Mouse (Mus musculus) mesoderm, embryonic 11.5 days (tissue): ENCODE data around the gene Cbx1.

Experiments used
- DNase-seq: peaks from one replicate; pipeline ENCODE4 v3.0.0-alpha.2; 2012; ENCODE audit warnings: low read depth, low spot score

The Cbx1 gene

DNA sequence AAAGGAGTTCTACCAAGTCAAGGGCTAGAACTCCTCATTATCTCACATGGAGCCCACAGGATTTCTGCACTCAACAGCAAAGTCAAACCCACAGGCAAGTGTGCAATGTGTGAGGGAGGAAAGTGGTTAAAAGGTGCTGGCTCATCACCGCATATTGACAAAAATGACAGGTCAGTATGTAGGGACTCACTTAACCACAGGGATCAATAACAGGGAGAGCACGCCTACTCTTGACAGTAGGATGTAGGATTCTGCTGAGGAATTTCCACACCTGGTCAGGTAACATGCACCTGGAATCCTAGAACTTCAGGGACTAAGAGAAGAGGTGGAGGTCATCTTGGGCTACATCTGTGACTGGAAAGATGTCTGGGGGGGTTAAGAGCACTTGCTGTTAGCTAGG, 27.0 kb downstream of the Cbx1 start:
- no peak for DNase-seq

DNA sequence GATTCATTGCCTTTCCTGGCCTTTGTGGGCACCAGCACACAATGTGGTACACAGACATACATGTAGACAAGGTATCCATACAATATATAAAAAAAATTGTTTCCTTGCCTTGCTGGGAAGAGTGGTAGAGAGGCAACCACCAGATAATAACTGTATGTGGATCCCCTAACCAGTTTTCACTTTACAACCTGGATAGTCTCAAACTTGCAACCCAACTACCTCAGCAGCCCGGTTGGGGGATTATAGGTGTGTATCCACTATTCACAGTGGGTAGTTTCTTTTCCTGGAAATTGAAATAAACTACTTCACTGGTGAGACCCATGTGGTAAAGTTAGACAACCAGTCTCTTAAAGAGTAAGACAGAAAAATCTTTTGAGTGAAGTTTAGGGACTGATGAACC, 27.6 kb downstream of the Cbx1 start:
- DNase-seq = no peak

DNA sequence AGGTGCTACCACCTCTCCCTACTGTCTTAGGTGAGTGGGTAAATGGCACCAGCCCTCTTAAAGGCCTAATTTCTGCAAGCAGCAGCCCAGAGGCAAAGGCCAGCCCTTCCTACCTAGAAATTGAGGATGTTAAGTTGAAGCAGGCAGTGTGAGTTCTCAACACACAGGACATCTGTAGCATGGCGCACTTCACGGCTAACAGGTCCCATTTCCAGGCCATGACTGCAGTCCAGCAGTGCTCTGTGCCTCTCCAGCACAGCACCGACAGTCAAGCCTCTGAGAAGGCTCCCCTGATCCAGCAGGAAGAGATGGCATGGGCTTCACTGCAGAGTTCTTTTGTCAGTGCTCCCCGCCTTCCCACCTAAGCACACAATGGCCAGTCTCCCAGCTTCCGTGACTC, 28.1 kb downstream of the Cbx1 start:
- no peak for DNase-seq

DNA sequence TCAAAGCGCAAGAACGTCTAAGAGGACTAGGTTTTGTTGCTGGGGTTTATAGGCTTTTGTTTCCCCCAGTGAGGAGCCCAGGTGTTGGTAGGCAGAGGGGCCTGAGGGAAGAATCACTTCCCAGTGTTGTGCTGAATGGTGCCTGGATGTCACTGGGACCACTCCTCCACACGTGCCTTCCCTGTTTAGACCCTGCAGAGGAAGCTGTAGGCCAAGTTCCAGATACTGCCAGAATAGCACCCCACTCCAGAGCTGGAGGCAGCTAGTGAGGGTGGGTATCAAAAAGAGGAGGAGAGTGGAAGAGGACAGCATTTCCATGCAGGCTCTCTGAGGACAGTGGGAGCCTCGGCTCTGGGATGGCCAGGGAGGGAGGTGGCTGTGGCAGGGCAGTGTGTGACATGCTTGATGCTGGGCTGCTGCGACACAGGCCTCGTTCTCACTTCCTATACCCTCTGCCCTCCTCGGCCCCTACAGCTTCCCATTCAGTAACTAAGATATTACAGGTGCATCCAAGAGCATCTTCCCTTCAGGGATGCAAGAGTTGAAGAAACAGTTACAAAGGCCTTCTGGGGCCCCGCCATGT, 29.3 kb downstream of the Cbx1 start:
- DNase-seq = no peak

- no peak for DNase-seq
Observed at GRCm38 (mm10) chr11:96821956-96822355, 33.0 kb downstream of the Cbx1 start.

DNA sequence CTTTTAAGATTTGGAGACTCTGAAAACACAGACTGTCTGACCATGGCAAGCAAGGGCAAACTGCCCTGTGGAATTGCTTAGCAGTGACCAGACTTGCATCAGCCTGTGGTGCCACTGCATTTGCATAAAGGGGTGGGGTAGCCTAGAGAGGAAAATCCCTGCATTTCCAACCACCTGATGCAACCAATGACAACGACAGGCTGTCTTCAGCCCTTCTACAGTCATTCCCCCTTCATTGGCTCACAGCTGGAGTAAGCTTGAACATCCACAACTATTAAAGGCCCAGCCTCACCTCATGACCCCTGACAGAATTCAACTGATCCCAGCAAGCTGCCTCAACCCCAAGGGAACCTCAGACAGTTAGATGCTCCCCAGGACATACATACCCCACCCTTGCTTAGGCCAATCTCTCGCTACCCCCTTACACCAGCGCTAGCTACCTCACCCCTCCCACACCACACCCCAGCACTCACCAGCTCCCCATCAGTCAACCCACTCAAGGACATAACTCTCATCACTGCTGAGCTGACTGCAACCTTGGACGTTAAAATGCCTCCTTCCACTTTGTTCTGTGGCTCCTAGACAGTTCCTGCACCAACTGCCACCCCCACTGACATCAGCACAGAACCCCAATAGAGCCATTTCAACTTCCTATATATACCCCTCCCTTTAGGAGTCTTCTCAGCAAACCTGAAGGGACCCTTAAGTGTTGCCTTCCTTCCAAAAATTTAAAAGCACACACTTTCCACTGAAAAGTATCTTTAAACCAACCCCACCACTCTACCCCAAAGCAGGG, 33.9 kb downstream of the Cbx1 start:
- DNase-seq = no peak

- no peak for DNase-seq
Observed at GRCm38 (mm10) chr11:96823471-96823837, 34.5 kb downstream of the Cbx1 start.

DNA sequence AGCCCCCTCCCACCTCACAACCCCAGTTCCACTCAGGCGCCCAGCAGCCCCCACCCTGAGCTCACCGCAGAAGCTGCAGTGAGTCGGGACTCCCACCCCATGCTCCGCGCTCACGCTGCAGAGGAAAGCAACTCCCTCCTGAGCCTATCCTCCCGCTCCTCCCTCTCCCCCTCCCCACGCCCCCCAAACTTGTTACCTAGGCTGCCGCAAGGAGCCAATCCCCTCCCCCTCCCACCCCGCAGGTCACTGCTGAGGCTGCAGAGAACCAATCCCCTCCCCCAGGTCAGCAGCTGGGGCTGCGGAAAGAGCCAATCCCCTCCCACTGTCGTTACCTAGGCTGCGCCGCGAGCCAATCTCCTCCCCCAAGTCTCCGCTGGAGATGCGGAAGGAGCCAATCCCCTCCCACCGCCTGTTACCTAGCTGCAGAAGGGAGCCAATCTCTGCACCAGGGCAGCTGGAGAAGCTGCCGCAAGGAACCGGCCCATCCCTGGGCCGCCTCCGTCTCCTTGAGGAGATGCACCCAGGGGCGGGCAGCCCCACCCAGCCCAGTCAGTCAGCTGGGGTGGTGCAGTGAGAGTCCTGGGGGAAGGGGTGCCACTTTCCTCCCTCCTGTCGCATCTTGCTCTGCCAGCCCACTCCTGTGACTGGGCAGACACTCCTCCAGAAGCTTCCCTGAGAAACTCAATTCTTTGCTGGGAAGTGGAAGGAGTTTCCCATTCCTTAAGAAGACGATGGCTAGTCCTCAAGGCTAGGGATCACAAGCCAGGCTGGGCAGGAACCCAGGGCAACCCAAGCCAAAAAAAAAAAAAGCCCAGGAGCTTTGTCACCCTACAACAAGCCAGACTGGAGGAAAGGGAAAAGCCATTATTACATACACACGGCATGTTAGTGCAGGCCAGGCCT, 35.2 kb downstream of the Cbx1 start:
- DNase-seq = peak; percentile 98

- DNase-seq = no peak
Observed at GRCm38 (mm10) chr11:96824783-96825495, 36.0 kb downstream of the Cbx1 start.

- DNase-seq = no peak
Observed at GRCm38 (mm10) chr11:96826481-96826880, 37.6 kb downstream of the Cbx1 start.

GRCm38 (mm10) chr11:96827062-96827581, 38.2 kb downstream of the Cbx1 start:
- no peak for DNase-seq

DNA sequence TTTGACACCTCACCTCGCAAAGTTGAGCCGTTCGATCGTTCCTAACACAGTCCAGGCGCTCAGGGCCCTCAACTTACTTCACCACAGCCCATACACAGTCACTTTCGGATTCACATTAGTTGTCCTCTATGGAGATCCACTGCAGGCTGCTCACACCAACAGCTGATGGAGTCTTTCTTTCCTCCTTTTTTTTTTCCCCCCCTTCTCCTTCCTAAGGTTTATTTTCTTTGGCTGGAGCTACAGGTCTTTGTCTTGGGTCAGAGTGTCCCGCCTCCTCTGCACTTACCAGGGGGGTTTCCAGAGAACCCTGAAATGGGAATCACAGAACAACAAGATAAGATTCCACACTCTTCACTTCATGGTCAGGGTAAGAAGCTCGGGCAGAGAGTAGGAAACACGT, 39.0 kb downstream of the Cbx1 start:
- no peak for DNase-seq

- no peak for DNase-seq
Observed at GRCm38 (mm10) chr11:96828881-96829280, 40.0 kb downstream of the Cbx1 start.

DNA sequence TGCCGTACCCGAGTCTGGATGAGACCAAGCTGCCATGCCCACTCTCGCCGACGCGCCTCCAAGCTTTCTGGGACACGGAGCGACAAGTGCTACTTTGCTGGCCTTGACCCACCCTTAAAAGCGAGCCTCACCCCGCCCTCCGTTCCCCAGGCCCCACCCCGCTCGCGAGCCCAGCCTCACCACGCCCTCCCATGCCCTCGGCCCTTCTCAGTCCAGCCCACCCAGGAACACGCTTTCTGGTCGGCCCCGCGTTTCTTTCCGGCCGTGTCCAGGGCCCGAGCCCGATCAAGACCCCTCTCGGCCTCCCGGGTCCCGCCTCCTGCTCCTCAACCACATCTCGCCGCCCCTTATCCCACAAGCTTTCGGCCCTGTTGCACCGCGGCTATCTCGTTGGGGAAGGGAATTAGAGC, 40.5 kb downstream of the Cbx1 start:
- DNase-seq = peak; percentile 77

DNA sequence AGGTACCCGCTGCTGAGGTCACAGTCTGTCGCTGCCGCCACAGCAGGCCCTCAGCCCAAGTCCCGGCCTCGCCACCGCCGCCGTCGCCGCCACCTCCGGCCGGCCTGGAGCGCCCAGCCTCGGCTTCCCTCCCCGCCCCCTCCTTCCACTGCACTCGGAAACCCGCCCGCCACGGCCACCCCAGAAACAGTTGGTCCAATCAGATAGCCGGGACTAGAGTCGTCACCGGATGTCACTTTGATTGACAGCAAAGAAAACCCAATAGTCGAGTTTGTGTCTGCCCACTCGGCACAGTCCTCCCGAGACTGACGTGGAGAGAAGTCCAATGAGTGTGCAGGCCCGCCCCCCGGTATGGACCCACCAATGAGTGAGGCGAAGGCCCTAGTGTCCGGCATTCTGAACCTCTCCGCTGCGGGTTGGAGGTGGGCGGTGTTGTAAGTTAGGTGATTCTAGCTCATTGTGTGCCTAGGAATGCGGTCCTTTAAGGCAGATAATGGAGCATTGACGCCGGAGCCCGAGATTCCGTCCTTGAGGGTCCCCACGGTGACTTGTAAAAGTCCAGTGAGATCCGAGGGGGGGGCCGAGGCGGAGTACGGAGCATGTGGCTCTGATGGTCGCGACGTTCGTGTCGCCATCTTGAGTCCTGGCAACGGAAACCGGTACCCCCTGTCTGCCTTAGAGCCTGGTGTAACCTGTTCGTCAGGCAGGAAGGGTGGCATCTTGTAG, 41.0 kb downstream of the Cbx1 start, which contains the start of gene Nfe2l1:
Nfe2l1 (minus strand) TSS at position 156 of the 726 bp plus-strand sequence.
- DNase-seq = peak; percentile 99

GRCm38 (mm10) chr11:96830539-96831216, 41.8 kb downstream of the Cbx1 start:
- no peak for DNase-seq

- DNase-seq = no peak
Observed at GRCm38 (mm10) chr11:96831516-96831915, 42.6 kb downstream of the Cbx1 start.

DNA sequence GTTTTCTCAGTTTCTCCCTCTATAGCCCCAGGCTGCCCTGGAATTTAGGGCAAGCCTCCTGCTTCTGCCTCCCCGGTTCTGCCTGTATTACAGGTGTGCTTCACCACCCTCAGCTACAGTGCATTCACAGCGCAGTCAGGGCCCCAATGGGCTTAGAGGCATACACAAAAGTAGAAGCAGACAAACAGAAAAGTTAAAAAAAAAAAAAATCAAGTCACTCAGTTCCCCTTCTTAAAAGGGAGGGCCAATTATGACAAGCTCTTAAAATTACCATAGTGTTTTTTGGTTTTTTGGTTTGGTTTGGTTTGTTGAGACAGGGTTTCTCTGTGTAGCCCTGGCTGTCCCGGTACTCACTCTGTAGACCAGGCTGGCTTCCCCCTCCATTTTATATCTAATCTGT, 43.6 kb downstream of the Cbx1 start:
- DNase-seq = no peak

DNA sequence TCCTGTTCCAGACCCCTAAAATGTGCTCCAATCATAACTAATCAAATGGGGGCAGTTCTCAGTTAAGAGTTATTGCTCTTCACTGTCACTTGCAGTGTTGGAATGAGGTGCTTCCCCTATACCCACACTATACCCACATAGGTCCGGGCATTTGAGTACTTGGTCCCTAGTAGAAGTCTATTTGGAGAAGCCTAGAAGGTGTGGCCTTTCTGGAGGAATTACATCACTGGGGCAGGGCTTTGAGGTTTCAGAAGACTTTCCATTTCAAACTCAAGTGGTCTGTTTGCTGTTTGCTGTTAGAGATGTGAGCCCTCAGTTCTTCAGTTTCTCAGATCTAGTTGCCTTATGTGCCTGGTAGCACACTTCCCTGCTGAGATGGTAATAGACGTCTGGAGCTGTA, 44.0 kb downstream of the Cbx1 start:
- DNase-seq = no peak

DNA sequence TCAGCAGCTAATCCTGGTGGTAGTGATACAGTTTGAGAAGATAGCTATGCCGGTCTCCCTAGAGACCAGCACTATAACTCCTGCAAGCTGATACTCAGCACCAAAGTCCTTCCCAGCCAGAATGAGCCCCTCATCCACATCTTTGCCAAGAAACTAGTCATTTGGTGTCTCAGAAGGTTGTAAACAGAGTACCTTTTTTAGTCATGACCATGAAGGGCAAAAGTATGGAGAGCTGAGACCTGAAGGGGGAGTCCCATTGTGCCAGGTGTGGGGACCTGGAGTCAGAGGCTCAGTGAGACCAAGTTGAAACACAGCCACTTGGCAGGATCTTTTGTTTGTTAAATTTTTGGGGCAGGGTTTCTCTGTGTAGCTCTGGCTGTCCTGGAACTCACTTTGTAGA, 45.2 kb downstream of the Cbx1 start:
- no peak for DNase-seq
